Mouse (Mus musculus): ENCODE measurements around the gene Syne1.

DNA sequence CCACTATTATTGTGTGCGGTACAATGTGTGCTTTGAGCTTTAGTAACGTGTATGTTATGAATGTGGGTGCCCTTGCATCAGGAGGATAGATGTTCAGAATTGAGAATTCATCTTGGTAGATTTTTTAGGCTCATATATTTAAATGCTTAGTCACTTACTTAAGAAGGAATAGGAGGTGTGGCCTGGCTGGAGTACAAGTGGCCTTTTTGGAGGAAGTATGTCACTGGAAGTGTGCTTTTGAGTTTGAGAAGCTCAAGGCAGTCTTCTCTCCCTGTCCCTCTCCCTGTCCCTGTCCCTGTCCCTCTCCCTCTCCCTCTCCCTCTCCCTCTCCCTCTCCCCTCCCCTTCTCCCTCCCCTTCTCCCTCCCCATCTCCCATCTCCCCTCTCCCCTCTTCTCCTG is 39.8 kb upstream of the Syne1 start:
- TF ChIP-seq MAFK (IDR thresholded peaks at IDR 0.05; ENCODE audit: insufficient read depth, low read depth, low read length): no peak
- no peak for TF ChIP-seq ZC3H11A (IDR thresholded peaks at IDR 0.05; ENCODE audit: borderline replicate concordance, low read depth, low read length)
